Mouse (Mus musculus): ENCODE results near the gene Mrtfa.

The Mrtfa gene

GRCm38 (mm10) chr15:81195447-81195846 lies 4.9 kb upstream of the Mrtfa start:
- no peak for DNase-seq

GRCm38 (mm10) chr15:81194791-81195190 lies 4.2 kb upstream of the Mrtfa start:
- DNase-seq, result no peak

- DNase-seq, result no peak
Measured at GRCm38 (mm10) chr15:81192858-81193257, 2.3 kb upstream of the Mrtfa start.

DNA sequence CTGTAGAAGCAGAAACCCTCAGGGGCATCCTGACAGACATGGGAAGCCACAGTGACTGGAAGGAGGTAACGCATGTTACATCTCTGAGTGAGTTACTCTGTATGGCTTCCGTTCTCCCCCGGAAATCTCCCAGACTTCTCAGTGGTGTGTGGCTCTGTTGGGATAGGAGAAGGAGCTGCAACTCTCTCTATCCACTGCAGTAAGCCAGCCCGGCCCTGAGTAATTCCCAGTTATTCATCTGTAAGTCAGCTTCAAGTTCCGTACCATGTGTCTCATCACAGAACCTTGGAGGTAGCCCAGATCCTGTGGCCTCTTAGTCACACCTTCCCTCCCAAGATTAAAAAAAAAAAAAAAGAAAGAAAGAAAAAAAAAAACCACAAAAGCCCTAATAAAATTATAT lies 1.8 kb upstream of the Mrtfa start:
- DNase-seq, result no peak

DNA sequence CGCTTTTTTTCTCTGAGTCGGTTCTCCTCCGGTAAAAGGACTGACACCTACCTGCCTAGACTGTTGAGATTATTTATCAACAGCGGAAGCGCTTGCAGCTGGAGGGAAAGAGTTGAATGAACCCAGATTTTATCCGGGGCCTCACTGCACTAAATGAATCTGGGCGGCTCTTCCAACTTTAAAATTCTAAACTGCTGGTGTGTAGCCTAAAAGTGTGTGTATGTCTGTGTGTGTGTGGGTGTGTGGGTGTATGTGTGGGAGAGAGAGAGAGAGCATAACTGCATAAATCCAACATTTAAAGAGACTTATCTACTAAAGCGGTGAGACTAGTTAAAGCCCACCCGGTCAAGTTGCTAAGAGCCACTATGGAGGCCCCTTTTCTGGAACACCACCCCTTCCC lies 746 bp upstream of the Mrtfa start:
- no peak for DNase-seq

DNA sequence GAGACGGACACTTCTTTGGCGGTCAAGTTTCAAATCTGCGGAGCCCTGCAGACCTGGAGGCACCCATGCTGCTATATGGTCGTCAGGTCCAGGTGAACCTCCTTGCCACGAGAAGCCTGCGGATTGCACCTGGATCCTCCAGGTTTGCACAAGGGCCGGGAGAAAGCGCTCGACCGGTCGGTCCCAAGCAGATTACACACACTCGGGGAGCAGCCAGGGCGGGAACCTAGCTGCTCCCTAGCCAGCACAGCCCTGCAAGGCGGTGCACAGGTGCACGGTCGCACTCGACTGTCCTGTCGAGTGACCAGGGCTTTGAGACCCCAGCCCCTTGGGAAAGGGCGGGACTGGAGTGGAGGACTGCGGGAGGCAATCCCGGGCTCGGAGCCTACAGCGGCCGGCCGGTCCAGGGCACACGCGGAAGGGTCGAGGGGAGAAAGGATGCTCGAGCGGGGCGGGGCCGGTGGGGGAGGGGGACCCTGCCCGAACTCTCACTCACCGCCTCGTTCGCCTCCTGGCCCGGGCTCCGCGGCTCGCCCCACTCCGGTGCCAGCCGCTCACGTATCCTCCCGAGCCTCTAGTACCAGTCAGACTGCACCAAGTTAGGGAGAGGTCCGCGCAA lies 437 bp downstream of the Mrtfa start:
- DNase-seq, result peak in 1 of 2 experiments; percentile 29

DNA sequence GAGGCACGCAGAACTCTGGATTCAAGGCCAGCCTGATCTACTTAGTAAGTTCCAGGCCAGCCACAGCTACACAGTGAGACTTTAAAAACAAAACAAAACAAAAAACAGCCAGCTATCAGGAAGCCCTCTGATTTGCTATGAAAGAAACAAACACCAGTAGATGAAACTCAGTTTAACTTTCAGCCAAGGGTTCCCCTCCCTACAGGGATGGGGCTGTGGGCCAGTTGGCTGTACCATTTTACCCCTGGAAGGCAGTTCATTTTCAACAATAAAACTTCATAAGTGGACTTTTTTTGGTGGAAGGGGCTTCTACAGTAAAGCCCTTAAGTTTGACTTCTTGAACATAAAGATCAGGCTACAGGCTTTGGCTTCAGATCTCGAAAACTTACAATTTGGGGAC lies 1.5 kb downstream of the Mrtfa start:
- no peak for DNase-seq

DNA sequence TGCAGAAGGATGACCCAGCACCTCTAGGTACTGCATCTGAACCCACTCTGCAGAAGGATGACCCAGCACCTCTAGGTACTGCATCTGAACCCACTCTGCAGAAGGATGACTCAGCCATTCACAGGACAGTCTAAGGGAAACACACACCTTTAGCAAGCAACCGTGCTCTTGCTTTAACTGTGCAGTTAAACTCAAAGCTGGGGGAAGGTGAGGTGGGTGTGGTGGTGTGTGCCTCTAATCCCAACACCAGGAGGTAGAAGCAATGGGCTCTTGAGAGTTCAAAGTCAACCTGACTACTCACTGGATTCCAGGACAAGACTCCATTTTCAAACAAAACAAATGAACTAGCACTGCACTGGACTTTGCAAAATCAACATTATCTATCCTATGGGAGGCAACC lies 5.6 kb downstream of the Mrtfa start:
- no peak for DNase-seq

GRCm38 (mm10) chr15:81181233-81181632 lies 9.3 kb downstream of the Mrtfa start:
- DNase-seq, result no peak

DNA sequence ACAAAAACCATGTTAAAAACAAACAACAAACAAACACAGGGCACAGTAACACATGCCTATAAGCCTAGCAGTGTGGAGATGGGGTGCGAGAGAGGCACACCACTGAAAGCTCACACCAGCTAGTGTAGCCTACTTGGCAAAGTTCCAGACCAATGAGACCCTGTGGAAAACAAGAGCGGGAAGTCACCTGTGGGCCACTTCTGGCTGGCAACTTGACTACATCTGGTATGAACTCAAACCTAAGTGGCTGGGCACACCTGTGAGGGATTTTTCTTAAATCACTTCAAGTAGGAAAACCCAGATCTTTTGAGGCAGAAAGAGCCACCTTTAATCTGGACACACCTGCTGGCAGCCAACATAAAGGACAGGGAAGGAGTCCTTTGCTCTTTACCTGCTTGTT lies 11.0 kb downstream of the Mrtfa start:
- no peak for DNase-seq

- no peak for DNase-seq
Measured at GRCm38 (mm10) chr15:81178703-81179102, 11.9 kb downstream of the Mrtfa start.

GRCm38 (mm10) chr15:81177860-81178259 lies 12.7 kb downstream of the Mrtfa start:
- no peak for DNase-seq

GRCm38 (mm10) chr15:81175633-81176032 lies 14.9 kb downstream of the Mrtfa start:
- no peak for DNase-seq

DNA sequence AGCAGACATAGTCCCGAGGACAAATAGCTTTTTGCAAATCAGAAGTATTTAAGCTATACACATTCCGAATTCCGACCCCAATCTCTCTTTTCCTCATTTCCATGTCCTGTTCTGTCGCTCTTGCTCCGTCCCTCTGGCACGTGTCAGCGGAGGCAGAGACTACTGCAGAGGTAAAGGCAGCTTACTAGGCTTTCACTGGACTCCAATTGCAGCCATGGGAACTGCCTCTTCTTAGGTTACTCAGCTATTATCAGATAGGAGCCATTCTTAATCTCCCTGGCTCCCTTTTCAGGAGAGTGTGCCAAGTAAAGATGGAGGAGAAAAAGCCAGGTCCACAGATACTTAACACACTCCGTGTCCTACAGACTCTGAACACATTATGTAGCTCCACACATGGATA lies 18.3 kb downstream of the Mrtfa start:
- DNase-seq, result no peak

DNA sequence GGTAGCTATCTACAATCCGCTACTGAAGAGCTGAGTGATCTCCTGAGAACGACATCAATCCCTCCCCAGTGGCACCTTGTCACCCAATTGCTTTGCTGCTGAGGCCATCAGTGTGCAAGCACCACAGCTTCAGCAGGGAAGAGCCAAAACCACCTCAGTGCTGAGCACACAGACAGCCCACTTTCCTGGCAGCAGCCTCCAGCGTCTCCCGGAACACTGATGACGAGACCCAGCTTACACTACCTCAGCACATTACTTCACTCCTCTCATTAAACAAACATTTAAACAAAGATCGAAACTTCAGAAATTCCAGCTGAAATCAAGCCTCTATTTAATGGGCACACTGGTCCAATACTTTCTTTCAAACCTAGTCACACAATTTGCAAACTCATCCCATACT lies 21.8 kb downstream of the Mrtfa start:
- DNase-seq, result no peak

GRCm38 (mm10) chr15:81167831-81168230 lies 22.7 kb downstream of the Mrtfa start:
- no peak for DNase-seq

DNA sequence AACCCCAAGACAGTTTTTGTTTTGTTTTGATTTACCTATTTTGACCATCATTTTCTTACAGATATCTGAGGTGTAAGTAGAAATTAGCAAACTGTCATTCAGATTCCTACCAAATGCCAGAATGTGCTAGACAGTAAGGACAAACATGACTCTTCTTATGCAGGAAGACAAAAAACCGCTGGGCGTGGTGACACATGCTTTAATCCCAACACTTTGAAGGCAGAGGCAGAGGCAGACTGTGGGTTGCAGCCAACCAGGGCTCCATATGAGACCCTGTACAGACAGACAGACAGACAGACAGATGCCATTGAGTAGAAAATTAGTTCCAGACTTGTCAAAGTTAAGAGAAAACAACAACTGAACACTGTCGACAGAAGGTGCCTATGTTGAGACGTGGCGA lies 24.3 kb downstream of the Mrtfa start:
- no peak for DNase-seq

- DNase-seq, result no peak
Measured at GRCm38 (mm10) chr15:81164560-81165310, 25.8 kb downstream of the Mrtfa start.

GRCm38 (mm10) chr15:81161571-81161970 lies 29.0 kb downstream of the Mrtfa start:
- DNase-seq, result no peak

- DNase-seq, result no peak
Measured at GRCm38 (mm10) chr15:81160677-81161076, 29.9 kb downstream of the Mrtfa start.

- DNase-seq, result no peak
Measured at GRCm38 (mm10) chr15:81159212-81159611, 31.3 kb downstream of the Mrtfa start.

GRCm38 (mm10) chr15:81158517-81159120 lies 31.9 kb downstream of the Mrtfa start:
- DNase-seq, result no peak

GRCm38 (mm10) chr15:81156453-81156852 lies 34.1 kb downstream of the Mrtfa start:
- no peak for DNase-seq

DNA sequence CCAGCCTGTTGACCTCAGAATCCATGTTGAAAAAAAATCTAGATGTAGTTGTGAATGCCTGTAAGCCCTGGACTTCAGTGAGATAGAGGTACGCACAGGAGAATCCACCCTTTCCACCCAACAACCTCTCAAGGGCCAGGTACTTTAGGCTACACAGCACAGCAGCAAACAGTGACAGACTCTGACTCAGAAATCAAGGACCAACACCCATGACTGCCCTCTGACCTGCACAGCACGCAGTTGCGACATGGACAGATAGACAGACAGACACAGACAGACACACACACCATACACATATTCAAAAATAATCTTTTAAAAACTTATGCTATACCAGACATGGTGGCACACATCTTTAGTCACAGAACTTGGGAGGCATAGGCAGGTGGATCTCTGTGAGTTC lies 34.7 kb downstream of the Mrtfa start:
- DNase-seq, result no peak
